Mouse (Mus musculus) gastrocnemius, adult 2 months (tissue): ENCODE data around the gene Uqcrq. TPM values are rescaled to one million over a fixed set of nuclear protein-coding genes. Genes with fewer than 3 reads are reported as not detected.
A peak's percentile ranks its signal among the peaks of the same experiment; 100 is the strongest.
"Not testable (repeated sequence)": the region's sequence is repeated elsewhere in the genome, so short reads cannot be mapped to it uniquely, and the experiment has no call there.

Experiments
- DNase-seq: peaks from one replicate; pipeline ENCODE4 v3.0.0; 2022
- H3K27ac ChIP-seq: fragments of 200-600 bp; 2 replicates; pipeline ENCODE4 v1.8.1; 2022; ENCODE audit warnings: mild to moderate bottlenecking
- H3K4me3 ChIP-seq: fragments of 200-600 bp; 2 replicates; pipeline ENCODE4 v1.8.1; 2022; ENCODE audit warnings: mild to moderate bottlenecking, moderate library complexity
- CTCF ChIP-seq: fragments of 200-600 bp; IDR thresholded peaks from 2 replicates; pipeline ENCODE4 v1.8.1; 2022; ENCODE audit warnings: antibody characterized with exemption, mild to moderate bottlenecking, moderate library complexity
- intact Hi-C: fragments of 180-260 bp; cut with DNase I; formaldehyde crosslinking; loops from one replicate; pipeline ENCODE4 v1.15.1; 2025
- microRNA-seq: library from miRNA; unstranded; fragments of <30 nt; microRNA quantifications from one replicate; pipeline ENCODE4 v1.2.0, GENCODE M21; 2021
- total RNA-seq, 2 experiments: library from RNA; stranded (reverse); gene quantifications; 2 replicates each; pipeline ENCODE4 v1.2.3; 2021

Uqcrq gene
- total RNA-seq, 2 experiments from 2014 or later: 1,156 to 1,696 TPM

GRCm38 (mm10) chr11:53427993-53428715 is 2.5 kb downstream of the Uqcrq start:
- TF ChIP-seq CTCF: no peak
- intact Hi-C loops: no loop called here
- no peak for DNase-seq
- Histone ChIP-seq H3K27ac (no peak overlapping the region), H3K4me3 (no peak overlapping the region)

DNA sequence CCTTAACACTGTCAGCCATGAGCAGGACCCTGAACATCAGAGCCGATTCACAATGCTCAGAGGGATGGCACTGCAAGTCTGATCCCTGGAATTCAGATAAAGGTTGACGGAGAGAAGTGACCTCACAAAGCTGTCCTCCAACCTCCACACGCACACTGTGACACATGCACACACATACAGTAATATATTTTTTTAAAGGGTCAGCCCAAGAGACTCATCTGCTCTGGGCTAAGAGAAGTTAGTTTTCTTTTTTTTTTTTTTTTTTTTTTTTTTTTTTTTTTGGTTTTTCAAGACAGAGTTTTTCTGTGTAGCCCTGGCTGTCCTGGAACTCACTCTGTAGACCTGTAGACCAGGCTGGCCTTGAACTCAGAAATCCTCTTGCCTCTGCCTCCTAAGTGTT is 3.7 kb downstream of the Uqcrq start:
- H3K4me3 ChIP-seq, intact Hi-C loops, H3K27ac ChIP-seq, DNase-seq: not testable (repeated sequence)

DNA sequence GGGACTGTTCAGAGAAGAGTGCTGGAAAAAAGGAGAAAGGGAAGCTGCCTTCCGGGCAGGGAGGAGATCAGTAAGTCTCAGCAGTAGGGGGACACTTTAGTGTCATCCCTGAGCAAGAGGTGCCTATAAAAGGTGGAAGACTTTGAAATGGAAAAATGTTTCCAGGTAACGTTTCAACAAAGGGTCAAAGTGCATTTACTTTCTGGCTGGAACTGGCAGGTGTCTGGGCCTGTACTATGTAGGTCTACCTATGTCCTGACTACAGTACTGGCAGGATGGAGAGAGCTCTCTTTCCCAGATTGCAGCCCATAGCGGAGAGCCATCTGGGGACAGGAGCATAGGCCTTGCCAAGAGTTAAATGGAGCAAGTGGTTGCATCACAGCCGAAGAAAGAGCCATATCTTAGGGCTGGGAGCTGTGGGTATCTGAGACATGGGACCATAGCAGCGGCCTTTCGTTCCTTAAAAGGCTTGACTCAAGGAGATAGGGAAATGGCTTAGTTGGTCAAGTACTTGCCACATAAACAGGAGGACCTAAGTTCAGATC is 4.8 kb downstream of the Uqcrq start:
- no peak for TF ChIP-seq CTCF
- H3K27ac ChIP-seq: no peak overlapping the region
- no peak overlapping the region for H3K4me3 ChIP-seq
- intact Hi-C loops: no loop called here
- DNase-seq: no peak

DNA sequence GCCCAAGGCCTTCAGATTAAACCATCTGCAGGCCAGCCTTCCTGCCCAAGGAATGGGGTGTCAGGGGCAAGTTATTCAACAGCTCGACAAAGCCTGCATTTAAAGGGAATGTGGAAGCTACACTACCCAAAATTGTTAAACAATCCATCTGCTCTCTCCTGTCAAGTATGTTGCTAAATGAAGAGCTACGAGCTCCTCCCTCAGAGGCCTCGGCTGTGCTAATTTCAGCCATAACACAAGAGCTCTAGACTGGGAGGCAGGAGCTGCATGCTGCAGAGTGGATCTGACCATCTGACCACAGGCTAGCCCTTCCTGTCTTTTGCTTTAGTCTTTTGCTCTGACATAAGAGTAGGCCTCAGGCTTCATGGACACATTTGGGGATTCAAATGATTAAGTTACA is 5.4 kb downstream of the Uqcrq start:
- H3K4me3 ChIP-seq: no peak overlapping the region
- DNase-seq: no peak
- intact Hi-C loops: no loop called here
- TF ChIP-seq CTCF: no peak
- H3K27ac ChIP-seq: no peak overlapping the region

- Histone ChIP-seq H3K27ac (no peak overlapping the region), H3K4me3 (no peak overlapping the region)
- intact Hi-C loops: no loop called here
- DNase-seq: no peak
- no peak for TF ChIP-seq CTCF
Measured at GRCm38 (mm10) chr11:53424826-53425225, 5.8 kb downstream of the Uqcrq start.

DNA sequence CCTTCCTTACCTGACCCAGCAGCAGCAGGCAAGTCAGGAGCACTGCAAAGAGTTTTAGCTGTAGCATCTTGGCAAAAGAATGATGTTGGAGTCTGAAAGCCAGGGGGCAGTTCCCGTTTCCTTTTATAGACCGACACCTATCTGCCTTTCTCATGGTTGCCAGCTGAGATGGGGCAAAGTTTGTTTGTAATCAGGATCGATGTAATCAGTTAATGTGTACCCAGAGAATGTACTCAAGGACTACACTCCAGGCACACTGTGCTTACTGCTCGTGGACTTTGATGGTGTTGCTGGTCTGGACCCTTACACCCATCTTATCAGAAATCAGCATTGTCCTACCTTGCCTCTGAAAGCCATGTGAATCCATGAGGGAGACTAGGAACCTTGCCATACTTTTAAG is 7.6 kb downstream of the Uqcrq start, which contains the start of gene Leap2:
Leap2 (minus strand) TSS at position 135 of the 400 bp plus-strand sequence.
- no peak within 1 kb of the TSS for H3K27ac ChIP-seq
- H3K4me3 ChIP-seq: no peak within 1 kb of the TSS
- DNase-seq: no peak
- no peak for TF ChIP-seq CTCF
- intact Hi-C loops: no loop called here

- no peak overlapping the region for H3K4me3 ChIP-seq
- TF ChIP-seq CTCF: no peak
- H3K27ac ChIP-seq: no peak overlapping the region
- intact Hi-C loops: no loop called here
- no peak for DNase-seq
Measured at GRCm38 (mm10) chr11:53418048-53418447, 12.6 kb downstream of the Uqcrq start.

- no peak overlapping the region for H3K27ac ChIP-seq
- intact Hi-C loops: no loop called here
- no peak for TF ChIP-seq CTCF
- no peak for DNase-seq
- no peak overlapping the region for H3K4me3 ChIP-seq
Measured at GRCm38 (mm10) chr11:53413871-53414270, 16.8 kb downstream of the Uqcrq start.

- peak; percentile 72 for TF ChIP-seq CTCF
- Histone ChIP-seq H3K4me3 (no peak overlapping the region), H3K27ac (no peak overlapping the region)
- DNase-seq: no peak
- intact Hi-C loops: no loop called here
Measured at GRCm38 (mm10) chr11:53411738-53412137, 18.9 kb downstream of the Uqcrq start.

- no peak overlapping the region for H3K27ac ChIP-seq
- no peak for DNase-seq
- TF ChIP-seq CTCF: no peak
- H3K4me3 ChIP-seq: no peak overlapping the region
- intact Hi-C loops: no loop called here
Measured at GRCm38 (mm10) chr11:53403638-53404037, 27.0 kb downstream of the Uqcrq start.

GRCm38 (mm10) chr11:53393856-53394255 is 36.8 kb downstream of the Uqcrq start:
- Histone ChIP-seq H3K27ac (no peak overlapping the region), H3K4me3 (no peak overlapping the region)
- no peak for TF ChIP-seq CTCF
- intact Hi-C loops: no loop called here
- DNase-seq: no peak

GRCm38 (mm10) chr11:53383758-53384428 is 46.7 kb downstream of the Uqcrq start:
- no peak for TF ChIP-seq CTCF
- no peak for DNase-seq
- intact Hi-C loops: no loop called here
- H3K27ac ChIP-seq: no peak overlapping the region
- H3K4me3 ChIP-seq: no peak overlapping the region

- no peak overlapping the region for H3K27ac ChIP-seq
- intact Hi-C loops: no loop called here
- DNase-seq: peak; percentile 22
Measured at GRCm38 (mm10) chr11:53378918-53379317, 51.7 kb downstream of the Uqcrq start.

More at GRCm38 (mm10) chr11:53378918-53379317, 51.7 kb downstream of the Uqcrq start:
- no peak for TF ChIP-seq CTCF
- no peak overlapping the region for H3K4me3 ChIP-seq

Small RNAs within 50 kb of the gene (microRNA-seq; reads per million reads assigned to microRNA genes)
- gene Mir6920: not detected

Other genes with a start within 250 kb of the Uqcrq start
- 100 to 1,000 TPM in 1 of 2 experiments, 10 to 100 TPM in 1; 80.2 to 106 TPM for gene Hspa4, start 130.4 kb downstream of the Uqcrq start, total RNA-seq
- gene Zcchc10, start 106.2 kb downstream of the Uqcrq start, total RNA-seq: 1 to 10 TPM; 5.5 to 9.4 TPM
- gene Aff4, start 80.0 kb downstream of the Uqcrq start, total RNA-seq: 100 to 1,000 TPM in 1 of 2 experiments, 10 to 100 TPM in 1; 99.7 to 107 TPM
- not detected for gene Leap2, start 7.7 kb downstream of the Uqcrq start, total RNA-seq
- under 1 TPM; 0.26 to 0.61 TPM for gene Gdf9, start 192 bp upstream of the Uqcrq start, total RNA-seq
- gene Gm10447, start 26.3 kb upstream of the Uqcrq start, total RNA-seq: not detected
- gene Shroom1, start 26.4 kb upstream of the Uqcrq start, total RNA-seq: under 1 TPM; 0.36 to 0.54 TPM
- gene Gm9837, start 39.6 kb upstream of the Uqcrq start, total RNA-seq: not detected
- not detected for gene Gm9945, start 49.3 kb upstream of the Uqcrq start, total RNA-seq
- gene Sowaha, start 49.4 kb upstream of the Uqcrq start, total RNA-seq: under 1 TPM; 0.06 to 0.15 TPM
- 10 to 100 TPM in 1 of 2 experiments, 1 to 10 TPM in 1; 9.5 to 14.0 TPM for gene Sept8, start 88.4 kb upstream of the Uqcrq start, total RNA-seq
- 1 to 10 TPM; 4.6 to 6.3 TPM for gene Kif3a, start 136.5 kb upstream of the Uqcrq start, total RNA-seq
- not detected for gene Il4, start 187.8 kb upstream of the Uqcrq start, total RNA-seq
- gene Il13, start 203.9 kb upstream of the Uqcrq start, total RNA-seq: not detected